Mouse (Mus musculus) right cerebral cortex, adult 18-20 months (tissue): ENCODE data around the gene Snurf.

Experiments
- DNase-seq: peaks from one replicate; pipeline ENCODE4 v3.0.0; 2022; ENCODE audit warnings: mixed read lengths

Gene Snurf

DNA sequence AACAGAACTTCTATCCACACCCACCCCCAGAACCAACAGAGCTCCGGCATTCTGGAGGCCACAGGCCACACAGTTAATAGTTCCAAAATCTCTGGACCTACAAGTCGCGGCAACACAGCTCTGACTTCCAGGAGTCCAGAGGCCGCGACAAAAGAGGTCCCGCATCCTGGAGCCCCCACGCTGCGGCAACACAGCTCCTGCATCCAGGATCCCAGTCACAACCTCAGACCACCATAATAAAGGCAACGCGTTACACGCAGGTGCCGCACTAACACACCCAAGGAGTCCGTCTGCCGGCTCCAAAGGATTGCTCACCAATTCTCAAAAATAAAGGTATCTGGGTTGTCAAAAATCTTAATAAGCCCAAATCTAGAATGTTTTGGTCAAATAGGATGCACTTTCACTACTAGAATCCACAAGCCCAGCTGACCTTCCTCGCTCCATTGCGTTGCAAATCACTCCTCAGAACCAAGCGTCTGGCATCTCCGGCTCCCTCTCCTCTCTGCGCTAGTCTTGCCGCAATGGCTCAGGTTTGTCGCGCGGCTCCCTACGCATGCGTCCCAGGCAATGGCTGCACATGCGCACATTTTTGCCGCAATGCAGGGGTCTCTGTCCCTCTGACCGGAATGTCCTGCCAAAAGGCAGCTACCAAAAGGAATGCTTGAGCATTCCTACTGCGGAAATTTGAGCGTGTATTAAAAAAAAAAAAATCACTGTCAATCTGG, at the start of gene Snurf, which contains the start of gene Gm38393:
Gene Snurf (minus strand): TSS at position 444 of the 725 bp plus-strand sequence.
Gene Gm38393 (minus strand): TSS at position 459 of the 725 bp plus-strand sequence.
- peak; percentile 81 for DNase-seq

DNA sequence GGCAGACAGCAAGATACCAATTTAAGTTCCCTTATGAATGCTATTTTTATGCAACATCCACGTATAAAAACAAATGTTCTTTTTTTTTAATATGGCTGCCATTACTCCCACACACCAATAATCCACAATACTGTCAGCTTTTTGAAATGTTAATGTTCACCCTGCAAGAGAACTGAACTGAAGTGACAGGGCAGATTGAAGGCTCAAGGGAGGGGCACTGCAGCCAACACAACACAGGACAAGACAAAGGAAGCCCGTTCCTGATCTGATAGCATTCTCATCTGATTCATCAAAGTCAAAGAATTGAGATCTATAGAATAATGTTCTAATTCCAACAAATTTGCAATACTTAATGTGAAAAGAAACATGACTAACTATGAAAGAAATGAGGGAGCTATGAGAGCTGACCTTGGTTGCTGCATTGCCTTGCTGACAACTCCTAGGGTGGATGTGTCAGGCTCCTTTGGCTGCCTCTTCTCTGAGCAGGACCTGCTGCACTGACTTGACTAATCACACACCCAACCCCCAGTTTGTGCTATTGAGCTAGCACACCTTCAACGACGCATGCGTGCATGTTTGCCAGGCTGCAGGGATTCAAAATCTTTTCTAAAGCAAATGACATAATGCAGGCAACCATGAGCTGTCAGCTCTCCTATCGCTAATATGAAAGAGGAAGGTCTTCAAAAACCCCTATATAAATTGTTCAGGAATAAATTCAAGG, 42.8 kb upstream of the Snurf start:
- peak; percentile 71 for DNase-seq

DNA sequence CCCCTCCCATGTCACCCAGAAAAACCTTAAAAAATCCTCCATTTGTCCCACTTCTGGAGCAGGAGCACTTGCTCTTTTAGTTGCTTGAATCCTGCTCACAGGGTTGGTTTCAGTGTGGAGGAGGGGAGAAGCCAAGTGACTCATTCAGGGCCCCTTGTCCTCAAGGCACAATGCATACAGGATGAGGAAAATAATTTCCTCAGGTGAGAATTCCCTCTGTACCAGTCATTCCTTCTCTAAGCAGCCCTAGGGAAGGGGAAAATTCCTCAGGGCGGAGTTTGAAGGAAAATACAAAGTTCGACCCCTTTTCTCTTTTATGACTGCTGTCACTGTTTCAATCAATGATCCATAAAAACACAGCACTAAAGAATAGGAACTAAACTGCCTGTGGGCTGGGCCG, 8.3 kb upstream of the Snurf start:
- DNase-seq = no peak

DNA sequence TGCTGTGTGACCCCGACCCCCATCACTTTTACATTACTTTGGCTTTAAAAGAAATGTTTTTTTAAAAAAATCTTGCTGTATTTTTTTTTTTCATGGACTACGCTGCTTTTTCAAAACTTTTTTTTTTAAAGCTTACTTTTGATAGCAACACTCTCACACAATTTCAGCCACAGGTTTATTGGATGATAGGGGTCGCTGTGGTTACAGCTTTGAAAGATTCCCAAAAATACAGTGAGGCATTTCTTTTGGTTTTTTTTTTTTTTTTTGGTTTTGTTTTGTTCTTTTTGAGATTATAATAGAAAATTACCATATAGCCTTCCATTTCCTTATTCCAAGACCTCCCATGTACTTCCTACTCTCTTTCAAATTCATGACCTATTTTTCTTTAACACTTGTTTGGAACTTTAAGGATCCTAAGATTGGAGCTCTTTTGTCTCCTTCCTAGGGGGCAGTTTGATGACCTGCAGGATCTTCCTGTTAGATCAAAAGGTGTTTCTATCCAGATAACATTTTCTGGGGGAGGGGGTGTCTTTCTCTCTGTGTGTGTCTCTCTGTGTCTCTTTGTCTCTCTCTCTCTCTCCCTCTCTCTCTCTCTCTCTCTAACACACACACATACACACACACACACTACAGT, 3.0 kb upstream of the Snurf start:
- DNase-seq = no peak

DNA sequence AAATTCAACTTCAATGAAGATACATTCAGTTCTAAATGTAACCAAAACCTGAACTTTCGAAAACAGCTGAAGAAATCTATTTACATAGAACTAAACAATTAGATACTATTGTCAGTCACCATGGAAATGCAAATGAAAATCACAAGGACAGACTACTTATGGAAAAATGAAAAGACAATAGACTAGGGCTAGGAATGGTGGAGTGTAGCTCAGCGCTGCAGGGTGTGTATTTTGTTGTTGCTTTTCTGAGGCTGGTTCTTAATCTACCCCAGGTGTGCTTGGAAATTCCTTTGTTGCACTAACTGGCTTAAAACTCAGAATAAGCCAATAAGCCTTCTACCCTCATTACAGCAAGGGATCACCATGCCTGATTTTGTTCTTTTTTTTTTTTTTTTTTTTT, 1.4 kb upstream of the Snurf start:
- no peak for DNase-seq

DNA sequence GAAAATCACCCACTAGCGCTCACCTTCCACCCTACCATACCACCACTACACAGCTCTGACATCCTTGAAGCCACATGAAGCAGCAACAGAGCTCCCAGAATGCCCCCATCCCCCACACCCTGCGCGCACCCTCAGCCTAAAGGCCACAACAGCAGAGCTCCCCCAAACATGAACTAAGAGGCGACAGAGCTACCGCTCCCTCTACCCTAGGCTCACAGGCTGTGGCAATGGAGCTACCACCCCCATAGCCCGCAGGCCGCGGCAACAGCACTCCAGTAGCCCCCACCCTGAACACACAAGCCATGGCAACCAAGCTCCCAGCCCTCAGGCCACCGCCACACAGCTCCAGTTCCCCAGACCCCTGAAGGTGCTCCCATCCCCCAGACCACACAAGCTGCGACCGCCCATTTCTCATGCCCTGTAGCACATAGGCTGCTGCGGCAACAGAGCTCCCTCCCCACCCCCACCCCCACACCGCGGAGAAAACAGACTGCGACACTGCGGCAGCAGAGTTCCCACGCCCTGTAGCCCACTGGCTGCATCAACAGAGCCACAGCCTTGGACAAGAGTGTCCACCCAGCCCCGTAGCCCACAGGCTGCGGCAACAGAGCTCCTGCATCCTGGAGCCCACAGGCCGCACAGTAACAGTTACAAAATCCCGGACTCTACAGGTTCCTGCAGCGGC, 786 bp downstream of the Snurf start:
- peak; percentile 46 for DNase-seq

DNA sequence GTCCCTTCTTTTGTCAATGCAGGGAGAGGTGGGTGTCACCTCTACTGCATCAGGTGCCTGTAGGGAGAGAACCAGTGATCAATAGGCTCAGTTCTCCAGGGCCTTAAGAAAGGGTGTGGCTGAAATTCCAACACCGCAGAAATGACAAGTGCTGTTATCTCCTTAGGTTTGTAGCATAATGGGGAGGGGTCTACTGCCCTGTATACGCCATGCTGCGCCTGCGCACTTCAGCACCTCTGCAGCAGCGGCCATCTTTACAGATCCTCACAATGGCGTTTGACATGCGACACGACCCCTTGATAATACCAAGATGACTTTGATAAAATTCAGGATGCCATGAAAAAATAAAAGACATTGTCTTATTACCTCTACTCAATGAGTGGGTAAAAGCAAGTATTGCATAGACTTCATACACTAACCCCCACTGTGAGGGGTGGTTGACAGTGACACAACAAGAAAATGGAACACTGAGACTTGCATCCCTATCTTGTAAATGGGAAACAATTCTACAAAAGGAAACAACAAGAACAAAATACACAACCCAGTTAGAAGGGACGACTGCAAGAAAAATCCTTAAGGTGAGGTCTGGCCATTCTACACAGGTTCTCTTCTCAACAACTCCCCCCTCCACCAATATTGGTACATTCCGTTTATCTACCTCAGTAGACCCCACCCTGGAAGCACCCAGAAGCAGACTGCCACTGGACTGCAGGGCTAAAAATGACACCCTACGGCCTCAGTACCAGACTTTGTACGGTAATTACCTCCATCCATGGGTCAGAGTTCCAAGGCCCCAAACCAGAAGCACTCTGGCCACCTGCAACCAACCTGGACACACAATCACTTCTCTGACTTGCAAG, 1.6 kb downstream of the Snurf start:
- DNase-seq = peak; percentile 31

DNA sequence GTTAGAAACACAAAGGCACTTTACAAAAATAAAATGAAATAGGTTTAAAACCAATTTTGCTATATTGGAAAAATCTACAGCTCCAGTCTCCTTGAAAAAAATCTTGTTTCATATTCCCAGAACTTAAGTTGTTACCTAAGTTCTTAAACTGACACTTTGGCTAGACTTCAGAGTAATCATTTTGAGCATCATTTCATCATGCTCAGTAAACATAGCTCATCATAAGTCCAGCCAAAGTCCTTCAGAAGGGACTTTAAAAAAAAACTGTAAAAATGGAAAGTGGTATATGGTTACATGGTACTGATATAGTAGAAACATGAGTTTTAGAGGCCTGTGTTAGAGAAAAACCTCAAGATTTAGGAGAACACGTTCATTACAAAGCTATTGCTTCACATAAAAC, 26.2 kb downstream of the Snurf start:
- DNase-seq = no peak
